In the genomic region with DNA sequence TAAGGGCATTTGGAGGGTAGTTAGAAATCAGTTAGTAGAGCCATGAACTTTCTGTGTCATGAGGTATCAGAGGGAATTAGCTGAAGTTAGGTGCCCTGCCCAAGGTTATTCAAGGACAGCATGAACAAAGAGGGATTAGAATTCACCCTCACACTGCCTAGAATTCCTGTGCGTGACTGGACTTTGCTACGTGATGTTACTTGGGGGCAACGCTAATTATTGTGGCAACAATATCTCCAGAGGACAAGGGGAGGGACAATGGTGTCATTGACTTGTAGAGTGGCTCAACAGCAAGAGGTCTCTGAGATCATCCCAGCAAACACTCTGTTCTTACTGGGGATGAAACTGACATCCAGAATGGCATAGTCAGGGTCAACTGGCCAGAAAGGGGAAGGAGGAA, we compare ENCODE assay signal across 22 mouse cellular contexts. TPM values are rescaled to one million over a fixed set of nuclear protein-coding genes. Genes with fewer than 3 reads are reported as not detected.
A peak's percentile ranks its signal among the peaks of the same experiment; 100 is the strongest.
DNase-seq lines count a peak whose midpoint lies in the region; ATAC-seq and TF ChIP-seq lines count a peak whose summit lies in the region.
"Had no signal": no experiment of that assay in that cellular context is flagged by ENCODE, and none has a peak within 500 bp of the region (broad histone marks: within the 10 kb centered on the region; RNA-seq: fewer than 3 reads in every experiment).

No protein-coding gene starts in this region.

- H3K9me3 ChIP-seq in heart, embryonic 16.5 days (replicated peaks; ENCODE audit: control insufficient read depth, low read length) = no peaks in the 10 kb centered on the region
- no peaks in the 10 kb centered on the region for H3K9me3 ChIP-seq in liver, postnatal 0 days (ENCODE audit: low read length)
- no peaks in the 10 kb centered on the region for H3K9me3 ChIP-seq in liver, embryonic 12.5 days (replicated peaks)
- H3K9me3 ChIP-seq: embryonic facial prominence, embryonic 10.5 days; forebrain, embryonic 13.5 days; heart, embryonic 12.5 days; hindbrain, embryonic 12.5 days had no signal

- TF ChIP-seq CTCF in liver, postnatal 0 days (IDR thresholded peaks at IDR 0.05; ENCODE audit: low read depth) = no peak

- H3K4me2 ChIP-seq in heart, embryonic 16.5 days (ENCODE audit: low read depth, low read length) = no peak overlapping the region
- no peak overlapping the region for H3K4me2 ChIP-seq in liver, postnatal 0 days (ENCODE audit: low read depth, low read length)
- H3K4me2 ChIP-seq in liver, embryonic 12.5 days = no peak overlapping the region
- H3K4me2 ChIP-seq: forebrain, embryonic 13.5 days; heart, embryonic 12.5 days; hindbrain, embryonic 12.5 days had no signal

- TF ChIP-seq EP300 in liver, postnatal 0 days (IDR thresholded peaks at IDR 0.05; ENCODE audit: low read depth) = peak; percentile 54

- H3K9ac ChIP-seq in heart, embryonic 16.5 days (ENCODE audit: low read length) = no peak overlapping the region
- H3K9ac ChIP-seq in liver, postnatal 0 days (replicated peaks) = no peak overlapping the region
- no peak overlapping the region for H3K9ac ChIP-seq in liver, embryonic 12.5 days
- H3K9ac ChIP-seq: forebrain, embryonic 13.5 days; heart, embryonic 12.5 days; hindbrain, embryonic 12.5 days had no signal

- WGBS in heart, embryonic 16.5 days = 54% methylated on average over 3 of the region's 3 CpGs
- WGBS in liver, postnatal 0 days (ENCODE audit: insufficient replicate concordance) = 58% methylated on average over 3 of the region's 3 CpGs
- 80% methylated on average over 3 of the region's 3 CpGs for WGBS in liver, embryonic 12.5 days (ENCODE audit: insufficient replicate concordance)

- ATAC-seq in heart, embryonic 16.5 days (replicated peaks; ENCODE audit: extremely low read depth, insufficient read depth, low FRiP score) = peak; percentile 18; the same call in 1 of the 2 replicates
- peak; percentile 51 for ATAC-seq in liver, postnatal 0 days
- ATAC-seq in liver, embryonic 12.5 days = no peak
- ATAC-seq: forebrain, embryonic 13.5 days; hindbrain, postnatal 0 days had no signal

- no peaks in the 10 kb centered on the region for H3K27me3 ChIP-seq in heart, embryonic 16.5 days (ENCODE audit: control insufficient read depth, insufficient read depth, low read length)
- no peaks in the 10 kb centered on the region for H3K27me3 ChIP-seq in liver, postnatal 0 days (ENCODE audit: insufficient read depth, low read length)
- H3K27me3 ChIP-seq in liver, embryonic 12.5 days (replicated peaks) = 0 out of 2 replicates have a peak, but pooled peaks cover 3% of the 10 kb centered on the region
- H3K27me3 ChIP-seq: CH12.LX; forebrain, embryonic 13.5 days; heart, embryonic 12.5 days; hindbrain, embryonic 12.5 days had no signal

- H3K4me3 ChIP-seq in heart, embryonic 16.5 days (ENCODE audit: low read length) = no peak overlapping the region
- H3K4me3 ChIP-seq in liver, postnatal 0 days (ENCODE audit: low read depth, low read length) = no peak overlapping the region
- H3K4me3 ChIP-seq in liver, embryonic 12.5 days = no peak overlapping the region
- H3K4me3 ChIP-seq: embryonic facial prominence, embryonic 10.5 days; forebrain, embryonic 13.5 days; heart, embryonic 12.5 days; hindbrain, embryonic 12.5 days had no signal

- no peak overlapping the region for H3K27ac ChIP-seq in heart, embryonic 16.5 days (ENCODE audit: low read length)
- H3K27ac ChIP-seq in liver, postnatal 0 days (ENCODE audit: low read depth) = 0 out of 2 replicates have a peak overlapping the region, but pooled peaks have one; percentile 60
- H3K27ac ChIP-seq in liver, embryonic 12.5 days = no peak overlapping the region
- H3K27ac ChIP-seq: embryonic facial prominence, embryonic 10.5 days; forebrain, embryonic 13.5 days; hindbrain, embryonic 12.5 days; hindbrain, postnatal 0 days had no signal

- H3K4me1 ChIP-seq in heart, embryonic 16.5 days (ENCODE audit: control insufficient read depth, insufficient read depth, low read length) = no peaks in the 10 kb centered on the region; the same call in 1 of the 2 replicates
- H3K4me1 ChIP-seq in liver, postnatal 0 days (ENCODE audit: insufficient read depth) = no peaks in the 10 kb centered on the region
- no peaks in the 10 kb centered on the region for H3K4me1 ChIP-seq in liver, embryonic 12.5 days
- H3K4me1 ChIP-seq: forebrain, embryonic 13.5 days; hindbrain, embryonic 12.5 days had no signal

- H3K36me3 ChIP-seq in heart, embryonic 16.5 days (ENCODE audit: control insufficient read depth, insufficient read depth) = no peaks in the 10 kb centered on the region
- H3K36me3 ChIP-seq in liver, postnatal 0 days (replicated peaks; ENCODE audit: insufficient read depth, low read length) = no peaks in the 10 kb centered on the region
- no peaks in the 10 kb centered on the region for H3K36me3 ChIP-seq in liver, embryonic 12.5 days
- H3K36me3 ChIP-seq: embryonic facial prominence, embryonic 10.5 days; heart, embryonic 12.5 days; hindbrain, embryonic 12.5 days had no signal

- DNase-seq in heart, adult 11 months = no peak
- DNase-seq in kidney, adult 9 months = peak; percentile 58
- no peak for DNase-seq in kidney, postnatal 4 days
- DNase-seq in liver, postnatal 0 days = peak; percentile 21
- DNase-seq in kidney, postnatal 25 days = peak; percentile 18 to 49
- DNase-seq in embryo, embryonic 10 days (ENCODE audit: low spot score) = no peak
- DNase-seq: adrenal gland, postnatal 14 days; cerebellum, adult 18-20 months; cerebellum, adult 9-11 months; cerebellum, postnatal 36 days; gastrocnemius, postnatal 10 days; heart, postnatal 4 days had no signal

RNA-seq across cellular contexts. Expression of a gene that starts 2.9 kb away (rescaled TPM):
- not detected in 2 replicates for polyA plus RNA-seq in heart, embryonic 16.5 days (2015; fragmentation: Nextera tagmentation; extraction: Ambion mirVana)
- 1.2 and 1.4 TPM in 2 replicates for polyA plus RNA-seq in liver, postnatal 0 days (2015; fragmentation: Nextera tagmentation; extraction: Ambion mirVana)
- not detected in 2 replicates for polyA plus RNA-seq in liver, embryonic 12.5 days (2016; fragmentation: Nextera tagmentation; extraction: Ambion mirVana)
- polyA plus RNA-seq: embryonic facial prominence, embryonic 10.5 days; embryonic facial prominence, embryonic 14.5 days; forebrain, embryonic 13.5 days; heart, embryonic 12.5 days; hindbrain, embryonic 12.5 days; intestine, embryonic 14.5 days had no signal

Comparison
In these comparisons a context has a peak if more than half of its experiments do, and no peak if none do; other contexts are left out.
1. DNase-seq: peak in kidney, adult 9 months (single experiment), liver, postnatal 0 days (single experiment) and kidney, postnatal 25 days (2 of 2); none in heart, adult 11 months (single experiment), kidney, postnatal 4 days (0 of 2) and embryo, embryonic 10 days (single experiment).